Mouse (Mus musculus): ENCODE results near the gene Lsm14a. TPM values are rescaled to one million over a fixed set of nuclear protein-coding genes. Genes with fewer than 3 reads are reported as not detected.

Gene Lsm14a
- polyA plus RNA-seq, 1 experiment from 2014 or later: 76.2 TPM

- Histone ChIP-seq H3K4me2 (no peak overlapping the region), H3K27me3 (ENCODE audit: control insufficient read depth, insufficient read depth, low read length) (no peaks in the 10 kb centered on the region), H3K27ac (ENCODE audit: low read depth, low read length) (no peak overlapping the region), H3K9me3 (ENCODE audit: control insufficient read depth, low read length) (no peaks in the 10 kb centered on the region), H3K36me3 (ENCODE audit: control insufficient read depth, insufficient read depth, low read length) (no peaks in the 10 kb centered on the region), H3K4me3 (ENCODE audit: low read depth, low read length) (no peak overlapping the region), H3K4me1 (ENCODE audit: control insufficient read depth, insufficient read depth, low read length) (no peaks in the 10 kb centered on the region), H3K9ac (ENCODE audit: low read length) (no peak overlapping the region)
- 94% methylated on average over 1 of the region's 1 CpGs for WGBS
- no peak for ATAC-seq (ENCODE audit: low FRiP score)
- DNase-seq (ENCODE audit: low spot score, missing footprints): no peak
Observed at GRCm38 (mm10) chr7:34324857-34325256, 68.3 kb downstream of the Lsm14a start.

- DNase-seq (ENCODE audit: low spot score, missing footprints) (no peak), ATAC-seq (ENCODE audit: low FRiP score) (no peak)
- Histone ChIP-seq H3K4me1 (ENCODE audit: control insufficient read depth, insufficient read depth, low read length) (no peaks in the 10 kb centered on the region), H3K36me3 (ENCODE audit: control insufficient read depth, insufficient read depth, low read length) (no peaks in the 10 kb centered on the region), H3K27me3 (ENCODE audit: control insufficient read depth, insufficient read depth, low read length) (no peaks in the 10 kb centered on the region), H3K9ac (ENCODE audit: low read length) (no peak overlapping the region), H3K4me2 (no peak overlapping the region), H3K9me3 (ENCODE audit: control insufficient read depth, low read length) (no peaks in the 10 kb centered on the region), H3K27ac (ENCODE audit: low read depth, low read length) (no peak overlapping the region), H3K4me3 (ENCODE audit: low read depth, low read length) (no peak overlapping the region)
- 89% methylated on average over 2 of the region's 2 CpGs for WGBS
Observed at GRCm38 (mm10) chr7:34324005-34324404, 69.1 kb downstream of the Lsm14a start.

- no peaks in the 10 kb centered on the region for H3K36me3 ChIP-seq (ENCODE audit: control insufficient read depth, insufficient read depth, low read length)
- H3K27ac ChIP-seq (ENCODE audit: low read depth, low read length): no peak overlapping the region
- H3K4me1 ChIP-seq (ENCODE audit: control insufficient read depth, insufficient read depth, low read length): no peaks in the 10 kb centered on the region
- 79% methylated on average over 8 of the region's 8 CpGs for WGBS
- ATAC-seq (ENCODE audit: low FRiP score) (no peak), DNase-seq (ENCODE audit: low spot score, missing footprints) (no peak)
- H3K4me3 ChIP-seq (ENCODE audit: low read depth, low read length): no peak overlapping the region
- H3K9ac ChIP-seq (ENCODE audit: low read length): no peak overlapping the region
- no peaks in the 10 kb centered on the region for H3K27me3 ChIP-seq (ENCODE audit: control insufficient read depth, insufficient read depth, low read length)
- H3K4me2 ChIP-seq: no peak overlapping the region
- H3K9me3 ChIP-seq (ENCODE audit: control insufficient read depth, low read length): no peaks in the 10 kb centered on the region
Observed at GRCm38 (mm10) chr7:34323351-34323750, 69.8 kb downstream of the Lsm14a start.

- no peak overlapping the region for H3K9ac ChIP-seq (ENCODE audit: low read length)
- no peak overlapping the region for H3K4me3 ChIP-seq (ENCODE audit: low read depth, low read length)
- no peaks in the 10 kb centered on the region for H3K36me3 ChIP-seq (ENCODE audit: control insufficient read depth, insufficient read depth, low read length)
- ATAC-seq (ENCODE audit: low FRiP score) (no peak), DNase-seq (ENCODE audit: low spot score, missing footprints) (no peak)
- no peaks in the 10 kb centered on the region for H3K4me1 ChIP-seq (ENCODE audit: control insufficient read depth, insufficient read depth, low read length)
- H3K27ac ChIP-seq (ENCODE audit: low read depth, low read length): no peak overlapping the region
- no peaks in the 10 kb centered on the region for H3K27me3 ChIP-seq (ENCODE audit: control insufficient read depth, insufficient read depth, low read length)
- 90% methylated on average over 4 of the region's 4 CpGs for WGBS
- no peak overlapping the region for H3K4me2 ChIP-seq
- H3K9me3 ChIP-seq (ENCODE audit: control insufficient read depth, low read length): no peaks in the 10 kb centered on the region
Observed at GRCm38 (mm10) chr7:34321958-34322357, 71.2 kb downstream of the Lsm14a start.

- Histone ChIP-seq H3K27me3 (ENCODE audit: control insufficient read depth, insufficient read depth, low read length) (no peaks in the 10 kb centered on the region), H3K9me3 (ENCODE audit: control insufficient read depth, low read length) (no peaks in the 10 kb centered on the region), H3K36me3 (ENCODE audit: control insufficient read depth, insufficient read depth, low read length) (no peaks in the 10 kb centered on the region), H3K4me3 (ENCODE audit: low read depth, low read length) (no peak overlapping the region), H3K27ac (ENCODE audit: low read depth, low read length) (no peak overlapping the region), H3K4me1 (ENCODE audit: control insufficient read depth, insufficient read depth, low read length) (no peaks in the 10 kb centered on the region), H3K9ac (ENCODE audit: low read length) (no peak overlapping the region), H3K4me2 (no peak overlapping the region)
- WGBS: 80% methylated on average over 5 of the region's 5 CpGs
- DNase-seq (ENCODE audit: low spot score, missing footprints) (no peak), ATAC-seq (ENCODE audit: low FRiP score) (no peak)
Observed at GRCm38 (mm10) chr7:34321119-34321518, 72.0 kb downstream of the Lsm14a start.

GRCm38 (mm10) chr7:34319957-34320356 is 73.2 kb downstream of the Lsm14a start:
- Histone ChIP-seq H3K9ac (ENCODE audit: low read length) (no peak overlapping the region), H3K27me3 (ENCODE audit: control insufficient read depth, insufficient read depth, low read length) (no peaks in the 10 kb centered on the region), H3K4me1 (ENCODE audit: control insufficient read depth, insufficient read depth, low read length) (no peaks in the 10 kb centered on the region), H3K4me3 (ENCODE audit: low read depth, low read length) (no peak overlapping the region), H3K4me2 (no peak overlapping the region), H3K27ac (ENCODE audit: low read depth, low read length) (no peak overlapping the region), H3K9me3 (ENCODE audit: control insufficient read depth, low read length) (no peaks in the 10 kb centered on the region), H3K36me3 (ENCODE audit: control insufficient read depth, insufficient read depth, low read length) (no peaks in the 10 kb centered on the region)
- WGBS: 40% methylated on average over 3 of the region's 3 CpGs
- no peak for ATAC-seq (ENCODE audit: low FRiP score)
- no peak for DNase-seq (ENCODE audit: low spot score, missing footprints)

GRCm38 (mm10) chr7:34319123-34319522 is 74.0 kb downstream of the Lsm14a start:
- no peak overlapping the region for H3K9ac ChIP-seq (ENCODE audit: low read length)
- H3K36me3 ChIP-seq (ENCODE audit: control insufficient read depth, insufficient read depth, low read length): no peaks in the 10 kb centered on the region
- no peak overlapping the region for H3K27ac ChIP-seq (ENCODE audit: low read depth, low read length)
- H3K4me1 ChIP-seq (ENCODE audit: control insufficient read depth, insufficient read depth, low read length): no peaks in the 10 kb centered on the region
- H3K9me3 ChIP-seq (ENCODE audit: control insufficient read depth, low read length): no peaks in the 10 kb centered on the region
- H3K4me2 ChIP-seq: no peak overlapping the region
- WGBS: 83% methylated on average over 2 of the region's 2 CpGs
- H3K4me3 ChIP-seq (ENCODE audit: low read depth, low read length): no peak overlapping the region
- DNase-seq (ENCODE audit: low spot score, missing footprints): no peak
- no peak for ATAC-seq (ENCODE audit: low FRiP score)
- no peaks in the 10 kb centered on the region for H3K27me3 ChIP-seq (ENCODE audit: control insufficient read depth, insufficient read depth, low read length)

- Histone ChIP-seq H3K4me3 (ENCODE audit: low read depth, low read length) (no peak overlapping the region), H3K27me3 (ENCODE audit: control insufficient read depth, insufficient read depth, low read length) (no peaks in the 10 kb centered on the region)
- 75% methylated on average over 7 of the region's 7 CpGs for WGBS
Observed at GRCm38 (mm10) chr7:34317901-34318476, 75.1 kb downstream of the Lsm14a start.

GRCm38 (mm10) chr7:34313443-34313875 is 79.7 kb downstream of the Lsm14a start, which contains the start of gene 4931406P16Rik:
4931406P16Rik (minus strand) TSS chr7:34313551.
- Histone ChIP-seq H3K4me3 (ENCODE audit: low read depth, low read length) (peak within 1 kb of the TSS; percentile 93), H3K36me3 (ENCODE audit: control insufficient read depth, insufficient read depth, low read length) (no peaks in the 10 kb centered on the region), H3K27ac (ENCODE audit: low read depth, low read length) (peak within 1 kb of the TSS; percentile 73), H3K27me3 (ENCODE audit: control insufficient read depth, insufficient read depth, low read length) (no peaks in the 10 kb centered on the region), H3K4me2 (peak within 1 kb of the TSS; percentile 85), H3K9ac (ENCODE audit: low read length) (peak within 1 kb of the TSS; percentile 86), H3K4me1 (ENCODE audit: control insufficient read depth, insufficient read depth, low read length) (peaks cover 6% of the 10 kb centered on the region; the same call in 1 of the 2 replicates), H3K9me3 (ENCODE audit: control insufficient read depth, low read length) (no peaks in the 10 kb centered on the region)
- ATAC-seq (ENCODE audit: low FRiP score) (peak; percentile 97), DNase-seq (ENCODE audit: low spot score, missing footprints) (peak; percentile 99)
- under 1% methylated on average over 27 of the region's 41 CpGs for WGBS

More at GRCm38 (mm10) chr7:34317901-34318476, 75.1 kb downstream of the Lsm14a start:
- Histone ChIP-seq H3K9me3 (ENCODE audit: control insufficient read depth, low read length) (no peaks in the 10 kb centered on the region), H3K4me2 (no peak overlapping the region), H3K36me3 (ENCODE audit: control insufficient read depth, insufficient read depth, low read length) (no peaks in the 10 kb centered on the region), H3K27ac (ENCODE audit: low read depth, low read length) (no peak overlapping the region), H3K4me1 (ENCODE audit: control insufficient read depth, insufficient read depth, low read length) (no peaks in the 10 kb centered on the region; the same call in 1 of the 2 replicates), H3K9ac (ENCODE audit: low read length) (no peak overlapping the region)
- DNase-seq (ENCODE audit: low spot score, missing footprints) (no peak), ATAC-seq (ENCODE audit: low FRiP score) (no peak)
